Mouse (Mus musculus) pancreas, adult 10 weeks (tissue): Measurements from ENCODE around the gene 2310046K23Rik. TPM values are rescaled to one million over a fixed set of nuclear protein-coding genes. Genes with fewer than 3 reads are reported as not detected.

Experiments
- polyA plus RNA-seq: library from polyadenylated mRNA; stranded (reverse); fragments of 350-450 nt; fragmentation: Illumina TruSeq; extraction: RNeasy Lipid Tissue Mini Kit (QIAGEN cat#74804); gene quantifications from one replicate; pipeline ENCODE4 v1.2.3, GENCODE M21; 2015; ENCODE audit warnings: low read depth, low replicate concordance; ENCODE audit not compliant: insufficient read depth

The 2310046K23Rik gene
- polyA plus RNA-seq = not detected

DNA sequence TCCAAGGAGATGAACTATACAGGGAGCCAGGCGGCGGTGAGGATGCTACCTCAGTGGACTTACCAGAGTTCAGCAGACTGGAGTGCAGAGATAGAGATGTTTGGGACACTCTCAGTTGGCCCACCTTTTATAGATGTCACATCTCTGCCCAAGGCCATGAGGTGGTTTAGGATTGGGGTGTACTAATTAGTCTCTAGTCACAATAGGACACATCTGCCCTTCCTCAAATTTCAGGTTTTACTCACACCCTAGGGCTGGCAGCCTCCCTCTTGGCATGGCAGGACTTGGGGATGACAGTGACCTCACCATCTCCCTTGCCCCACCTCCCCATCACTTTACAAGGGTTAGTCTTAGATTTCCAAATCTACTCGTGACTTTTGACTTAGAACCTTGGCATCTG, at the start of gene 2310046K23Rik:
Gene 2310046K23Rik, minus strand, starts transcription at position 101 of the 400 bp plus-strand sequence.

DNA sequence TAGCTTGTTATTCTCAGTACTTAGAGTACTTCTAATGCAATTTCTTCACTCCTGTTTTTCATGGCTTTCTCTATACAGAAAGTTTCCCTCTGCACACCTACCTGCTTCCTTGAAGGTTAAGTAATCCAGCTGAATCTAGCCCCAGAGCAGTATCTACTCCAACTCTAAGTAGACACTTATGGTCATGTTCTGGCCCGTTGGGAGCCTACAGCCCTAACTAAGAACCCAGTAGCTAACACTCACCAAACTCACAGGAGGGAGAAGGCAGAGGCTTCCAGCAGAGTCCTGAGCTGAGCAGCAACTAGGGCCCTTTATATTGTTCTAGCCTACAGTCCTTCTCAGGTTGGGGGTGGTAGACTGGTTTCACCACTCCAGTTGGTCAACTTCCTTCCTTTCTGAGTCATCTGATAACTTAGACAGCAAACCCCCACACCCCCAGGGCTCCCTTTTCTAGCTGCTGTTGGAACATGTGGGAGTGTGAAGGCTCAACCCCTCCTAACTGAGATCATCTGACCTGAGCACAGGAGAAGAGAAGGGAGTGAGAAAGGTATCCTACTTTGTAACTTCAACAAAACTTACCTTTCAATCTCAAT, 39.2 kb upstream of the 2310046K23Rik start, which contains the start of gene Ivl:
Gene Ivl, minus strand, starts transcription at position 287 of the 593 bp plus-strand sequence.

DNA sequence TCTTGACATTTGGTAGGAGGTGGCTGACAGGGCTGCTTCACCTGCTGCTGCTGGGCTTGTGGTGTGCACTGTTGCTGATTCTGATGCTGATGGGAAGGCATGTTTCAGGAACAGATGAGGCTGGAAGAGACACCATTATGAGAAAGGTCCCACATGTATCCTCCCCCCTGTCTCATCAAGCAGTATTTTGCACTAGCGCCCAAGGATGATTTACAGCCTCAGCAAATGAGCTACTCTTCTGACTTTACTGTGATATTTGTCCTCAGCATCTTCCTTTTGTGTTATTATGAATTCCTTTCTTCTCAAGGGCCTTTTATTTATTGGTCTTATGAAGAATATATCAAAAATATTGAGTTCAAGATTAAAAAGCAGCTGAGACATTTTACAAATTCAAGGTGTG, 33.9 kb downstream of the 2310046K23Rik start, which contains the start of gene Sprr4:
Gene Sprr4, minus strand, starts transcription at position 101 of the 400 bp plus-strand sequence.

DNA sequence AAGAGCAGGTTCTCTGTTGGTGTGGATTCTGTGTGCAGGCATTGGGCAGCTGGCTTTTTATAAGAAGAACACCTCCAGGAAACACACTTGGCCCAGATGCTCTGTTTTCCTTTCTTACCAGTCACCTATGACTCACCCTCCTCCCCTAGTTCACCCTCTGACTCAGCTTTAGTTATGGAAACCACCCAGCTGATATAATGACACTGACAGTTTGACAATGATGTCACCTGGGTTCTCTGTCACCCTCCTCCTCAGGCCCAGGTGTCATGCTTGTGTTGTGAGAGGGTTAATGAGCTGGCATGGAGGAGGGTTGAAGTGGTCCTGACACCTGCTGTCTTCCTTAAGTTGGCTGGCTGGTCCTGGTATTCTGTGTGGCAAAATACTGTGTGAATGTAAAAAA, 48.4 kb downstream of the 2310046K23Rik start, which contains the start of gene Sprr1a:
Gene Sprr1a, minus strand, starts transcription at position 33 of the 400 bp plus-strand sequence.

Other genes with a start within 250 kb of the 2310046K23Rik start
- not detected for gene Sprr2a3, start 249.1 kb downstream of the 2310046K23Rik start, polyA plus RNA-seq
- not detected for gene Sprr2b, start 217.9 kb downstream of the 2310046K23Rik start, polyA plus RNA-seq
- gene Sprr2d, start 195.4 kb downstream of the 2310046K23Rik start, polyA plus RNA-seq = not detected
- not detected for gene Sprr2e, start 182.4 kb downstream of the 2310046K23Rik start, polyA plus RNA-seq
- gene Sprr2f, start 169.3 kb downstream of the 2310046K23Rik start, polyA plus RNA-seq = not detected
- gene Sprr2h, start 148.8 kb downstream of the 2310046K23Rik start, polyA plus RNA-seq = not detected
- gene Sprr2i, start 126.5 kb downstream of the 2310046K23Rik start, polyA plus RNA-seq = not detected
- gene Sprr2j-ps, start 116.4 kb downstream of the 2310046K23Rik start, polyA plus RNA-seq = not detected
- gene Gm9774, start 105.1 kb downstream of the 2310046K23Rik start, polyA plus RNA-seq = not detected
- gene Sprr2k, start 101.9 kb downstream of the 2310046K23Rik start, polyA plus RNA-seq = not detected
- gene Sprr1b, start 95.7 kb downstream of the 2310046K23Rik start, polyA plus RNA-seq = not detected
- not detected for gene Sprr3, start 75.8 kb downstream of the 2310046K23Rik start, polyA plus RNA-seq
- not detected for gene Sprr1a, start 48.6 kb downstream of the 2310046K23Rik start, polyA plus RNA-seq
- not detected for gene Sprr4, start 34.0 kb downstream of the 2310046K23Rik start, polyA plus RNA-seq
- not detected for gene Ivl, start 39.2 kb upstream of the 2310046K23Rik start, polyA plus RNA-seq
- not detected for gene Smcp, start 54.5 kb upstream of the 2310046K23Rik start, polyA plus RNA-seq
- not detected for gene 2210017I01Rik, start 73.0 kb upstream of the 2310046K23Rik start, polyA plus RNA-seq
- gene Lce6a, start 87.1 kb upstream of the 2310046K23Rik start, polyA plus RNA-seq = not detected
- gene Lce1a1, start 113.8 kb upstream of the 2310046K23Rik start, polyA plus RNA-seq = not detected
- not detected for gene Lce1b, start 122.4 kb upstream of the 2310046K23Rik start, polyA plus RNA-seq
- gene Lce1a2, start 135.8 kb upstream of the 2310046K23Rik start, polyA plus RNA-seq = not detected
- not detected for gene Lce1c, start 144.7 kb upstream of the 2310046K23Rik start, polyA plus RNA-seq
- gene Lce1d, start 152.7 kb upstream of the 2310046K23Rik start, polyA plus RNA-seq = not detected
- gene Lce1e, start 174.6 kb upstream of the 2310046K23Rik start, polyA plus RNA-seq = not detected
- not detected for gene Lce1f, start 185.8 kb upstream of the 2310046K23Rik start, polyA plus RNA-seq
- not detected for gene Gm38119, start 204.6 kb upstream of the 2310046K23Rik start, polyA plus RNA-seq
- gene Lce1g, start 217.8 kb upstream of the 2310046K23Rik start, polyA plus RNA-seq = not detected
- gene Lce1h, start 230.6 kb upstream of the 2310046K23Rik start, polyA plus RNA-seq = not detected
- gene Lce1i, start 244.4 kb upstream of the 2310046K23Rik start, polyA plus RNA-seq = not detected